Mouse (Mus musculus) myocyte (in vitro differentiated cells): Measurements from ENCODE around the gene Nacc1. TPM values are rescaled to one million over a fixed set of nuclear protein-coding genes. Genes with fewer than 3 reads are reported as not detected.

Experiments
- H3K27me3 ChIP-seq: one replicate; pipeline ENCODE4 v1.6.1; 2011; ENCODE audit not compliant: control insufficient read depth, insufficient read depth, insufficient read length
- H3K36me3 ChIP-seq: one replicate; pipeline ENCODE4 v1.6.1; 2011; ENCODE audit not compliant: control insufficient read depth, insufficient read depth
- H3K4me2 ChIP-seq: one replicate; pipeline ENCODE4 v1.6.1; 2011; ENCODE audit warnings: low read depth, control low read depth
- H3K4me3 ChIP-seq: one replicate; pipeline ENCODE4 v1.5.1; 2011; ENCODE audit warnings: mild to moderate bottlenecking, control low read depth, moderate library complexity
- H3K79me2 ChIP-seq: one replicate; pipeline ENCODE4 v1.6.1; 2011; ENCODE audit not compliant: control insufficient read depth, insufficient read depth
- H3ac ChIP-seq: one replicate; pipeline ENCODE4 v1.6.1; 2011; ENCODE audit not compliant: control insufficient read depth, insufficient read length
- CEBPB ChIP-seq: IDR thresholded peaks from 2 replicates; pipeline ENCODE4 v1.6.1; 2011; ENCODE audit warnings: mild to moderate bottlenecking, moderate library complexity; ENCODE audit not compliant: poor library complexity, insufficient read depth, severe bottlenecking
- E2F4 ChIP-seq: IDR thresholded peaks from one replicate; pipeline ENCODE4 v1.6.1; 2011; ENCODE audit warnings: mild to moderate bottlenecking, control low read depth, moderate library complexity; ENCODE audit not compliant: insufficient read depth
- MAX ChIP-seq: IDR thresholded peaks from one replicate; pipeline ENCODE4 v1.6.1; 2011; ENCODE audit warnings: low read depth, mild to moderate bottlenecking, control low read depth
- MYOD1 ChIP-seq, 3 experiments: IDR thresholded peaks; one replicate each; pipeline ENCODE4 v1.6.1; 2011; ENCODE audit warnings: control low read depth in 2 of 3, low read depth in 2 of 3, mild to moderate bottlenecking in 2 of 3, moderate library complexity in 1 of 3; ENCODE audit not compliant: insufficient read length in 2 of 3, control insufficient read depth in 1 of 3
- MYOG ChIP-seq, 3 experiments: IDR thresholded peaks; one replicate each; pipeline ENCODE4 v1.6.1; 2011; ENCODE audit warnings: control low read depth in 2 of 3, low read depth in 2 of 3, mild to moderate bottlenecking in 2 of 3; ENCODE audit not compliant: insufficient read length in 2 of 3, control insufficient read depth in 1 of 3, insufficient read depth in 1 of 3
- POLR2A ChIP-seq: IDR thresholded peaks from one replicate; pipeline ENCODE4 v1.6.1; 2011; ENCODE audit warnings: low read depth, mild to moderate bottlenecking, control low read depth, moderate library complexity; ENCODE audit not compliant: insufficient read length
- POLR2AphosphoS2 ChIP-seq: IDR thresholded peaks from one replicate; pipeline ENCODE4 v1.6.1; 2011; ENCODE audit warnings: low read depth, control low read depth; ENCODE audit not compliant: insufficient read length
- REST ChIP-seq: IDR thresholded peaks from one replicate; pipeline ENCODE4 v1.6.1; 2011; ENCODE audit warnings: mild to moderate bottlenecking, control low read depth, moderate library complexity; ENCODE audit not compliant: insufficient read depth, insufficient read length
- SRF ChIP-seq: IDR thresholded peaks from one replicate; pipeline ENCODE4 v1.6.1; 2011; ENCODE audit warnings: low read depth; ENCODE audit not compliant: control insufficient read depth, insufficient read length
- TCF12 ChIP-seq: IDR thresholded peaks from one replicate; pipeline ENCODE4 v1.6.1; 2011; ENCODE audit warnings: mild to moderate bottlenecking, control low read depth; ENCODE audit not compliant: poor library complexity, insufficient read depth, severe bottlenecking
- TCF3 ChIP-seq: IDR thresholded peaks from one replicate; pipeline ENCODE4 v1.6.1; 2011; ENCODE audit warnings: low read depth, control low read depth; ENCODE audit not compliant: insufficient read length
- USF1 ChIP-seq: IDR thresholded peaks from one replicate; pipeline ENCODE4 v1.6.1; 2011; ENCODE audit warnings: low read depth, mild to moderate bottlenecking, control low read depth, moderate library complexity
- polyA plus RNA-seq: library from polyadenylated mRNA; unstranded; fragments of >200 nt; fragmentation: generic; extraction: Trizol; gene quantifications from one replicate; pipeline ENCODE4 v1.2.1, GENCODE M21; 2012; ENCODE audit warnings: missing spikeins

Nacc1 gene
- polyA plus RNA-seq, 1 experiment, result 56.1 TPM

DNA sequence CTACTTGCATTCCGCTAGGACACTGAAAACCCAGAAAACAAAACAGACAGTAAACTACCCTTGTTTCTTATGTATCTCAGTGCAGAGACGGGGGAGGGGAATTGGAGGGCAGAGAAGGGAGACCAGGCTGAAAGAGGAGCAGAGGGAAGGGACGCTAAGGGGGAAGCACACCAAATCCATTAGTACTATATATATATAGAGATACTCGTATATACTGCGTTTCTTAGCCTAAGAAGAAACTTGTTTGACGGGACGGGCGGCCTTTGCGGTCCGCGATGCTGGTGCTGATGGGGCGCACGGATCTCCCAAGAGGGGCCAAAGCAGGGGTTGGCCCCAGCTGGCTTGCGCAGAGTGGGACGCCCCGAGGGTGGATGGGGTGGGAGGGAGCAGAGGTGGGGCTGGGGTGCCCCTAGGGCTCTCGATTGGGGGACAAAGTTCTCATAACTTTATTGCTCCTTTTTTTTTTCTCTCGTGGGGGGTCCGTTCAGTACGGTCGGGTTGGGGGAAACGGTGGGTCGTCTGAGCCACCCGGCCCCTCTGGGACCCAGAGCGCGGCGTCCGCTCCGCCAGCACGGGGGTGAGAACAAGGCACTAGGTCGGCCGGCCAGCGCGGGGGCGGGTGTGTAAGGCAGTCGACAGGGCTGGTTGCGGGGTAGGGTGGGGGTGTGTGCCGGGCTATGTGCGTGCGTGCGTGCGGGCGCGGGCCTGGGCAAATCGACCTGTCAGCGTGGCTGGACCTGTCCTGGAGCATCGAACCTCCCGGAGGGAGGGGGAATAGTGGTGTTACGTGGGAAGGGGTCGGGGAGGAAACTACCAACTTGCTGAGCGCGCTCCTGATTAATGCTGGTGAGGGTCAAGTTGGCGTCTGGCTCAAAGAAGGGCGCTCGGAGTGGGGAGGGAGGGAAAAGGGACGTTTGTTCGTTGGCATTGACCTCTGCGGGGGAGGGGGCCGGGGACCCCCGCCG, 17.5 kb upstream of the Nacc1 start:
- no peaks in the 10 kb centered on the region for H3K79me2 ChIP-seq

DNA sequence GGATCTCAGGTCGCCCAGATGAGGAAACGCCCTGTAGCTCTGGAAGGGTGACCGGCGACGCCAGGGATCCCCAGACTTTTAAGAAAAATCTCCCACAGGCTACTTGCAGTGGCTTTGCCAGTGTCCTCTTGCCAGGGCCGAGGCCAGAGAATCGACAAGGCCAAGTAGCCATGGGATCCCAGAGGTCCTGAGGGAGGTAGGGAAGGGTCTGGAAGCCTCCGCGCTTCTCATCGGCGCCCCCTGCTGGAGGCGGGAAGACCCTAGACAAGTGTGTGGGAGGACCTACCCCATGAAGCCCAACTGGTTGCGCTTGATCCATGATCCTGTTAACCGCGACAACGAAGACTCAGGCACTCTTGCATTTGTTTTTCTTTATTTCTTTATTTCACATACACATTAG, 16.7 kb upstream of the Nacc1 start:
- no peak overlapping the region for H3ac ChIP-seq
- no peak overlapping the region for H3K4me2 ChIP-seq
- TF ChIP-seq USF1, result no peak
- TF ChIP-seq TCF3, result no peak
- TF ChIP-seq MYOG (IDR thresholded peaks at IDR 0.05; ENCODE audit: control insufficient read depth in 1 of 3, insufficient read depth in 1 of 3, insufficient read length in 2 of 3, low read depth in 2 of 3), result no peak
- TF ChIP-seq E2F4, result no peak
- no peak for TF ChIP-seq TCF12
- no peak for TF ChIP-seq MYOD1 (IDR thresholded peaks at IDR 0.05; ENCODE audit: control insufficient read depth in 1 of 3, insufficient read length in 2 of 3, low read depth in 2 of 3)
- no peak for TF ChIP-seq SRF
- no peak for TF ChIP-seq POLR2A
- TF ChIP-seq REST, result no peak
- TF ChIP-seq MAX, result no peak
- no peak for TF ChIP-seq POLR2AphosphoS2
- no peak for TF ChIP-seq CEBPB
- no peaks in the 10 kb centered on the region for H3K79me2 ChIP-seq
- no peak overlapping the region for H3K4me3 ChIP-seq
- H3K27me3 ChIP-seq, result no peaks in the 10 kb centered on the region
- no peaks in the 10 kb centered on the region for H3K36me3 ChIP-seq

More for the DNA sequence above, 17.5 kb upstream of the Nacc1 start:
- Histone ChIP-seq H3K4me3 (no peak overlapping the region), H3K4me2 (no peak overlapping the region), H3ac (no peak overlapping the region), H3K27me3 (no peaks in the 10 kb centered on the region), H3K36me3 (no peaks in the 10 kb centered on the region)
- TF ChIP-seq MYOG (IDR thresholded peaks at IDR 0.05; ENCODE audit: control insufficient read depth in 1 of 3, insufficient read depth in 1 of 3, insufficient read length in 2 of 3, low read depth in 2 of 3) (no peak), POLR2AphosphoS2 (no peak), POLR2A (no peak), TCF12 (no peak), E2F4 (no peak), TCF3 (no peak), SRF (no peak), MAX (no peak), CEBPB (no peak), USF1 (no peak), MYOD1 (IDR thresholded peaks at IDR 0.05; ENCODE audit: control insufficient read depth in 1 of 3, insufficient read length in 2 of 3, low read depth in 2 of 3) (no peak), REST (no peak)

DNA sequence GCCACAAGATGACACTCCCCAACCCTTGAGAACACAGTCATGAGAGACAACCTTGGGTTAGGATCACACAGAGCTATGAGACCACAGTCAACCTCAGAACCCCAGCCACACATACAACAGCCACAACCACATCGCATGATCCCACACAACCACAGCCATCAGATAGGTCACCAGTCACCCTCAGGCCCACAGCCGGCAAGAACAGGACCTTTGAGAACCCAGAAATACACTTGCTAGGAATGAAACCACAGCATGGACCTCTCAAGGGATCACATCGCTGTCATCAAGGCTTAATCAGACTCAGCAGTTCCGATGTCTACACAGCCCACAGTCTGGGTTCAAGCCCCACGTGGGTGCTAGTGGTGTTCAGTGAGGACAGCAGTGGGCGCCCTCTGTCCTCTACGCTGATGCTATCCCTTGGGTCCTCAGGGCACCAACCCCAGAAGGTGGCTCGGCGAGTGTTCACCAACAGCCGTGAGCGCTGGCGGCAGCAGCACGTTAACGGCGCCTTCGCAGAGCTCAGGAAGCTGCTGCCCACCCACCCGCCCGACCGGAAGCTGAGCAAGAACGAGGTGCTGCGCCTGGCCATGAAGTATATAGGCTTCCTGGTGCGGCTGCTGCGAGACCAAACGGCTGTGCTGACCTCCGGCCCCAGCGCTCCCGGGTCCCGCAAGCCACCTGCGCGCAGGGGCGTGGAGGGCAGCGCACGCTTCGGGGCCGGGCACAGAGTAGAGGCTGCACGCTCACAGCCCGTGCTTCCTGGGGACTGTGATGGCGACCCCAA, 16.0 kb upstream of the Nacc1 start:
- TF ChIP-seq CEBPB (no peak), E2F4 (no peak), TCF12 (no peak), POLR2A (no peak), MYOG (IDR thresholded peaks at IDR 0.05; ENCODE audit: control insufficient read depth in 1 of 3, insufficient read depth in 1 of 3, insufficient read length in 2 of 3, low read depth in 2 of 3) (no peak), MYOD1 (IDR thresholded peaks at IDR 0.05; ENCODE audit: control insufficient read depth in 1 of 3, insufficient read length in 2 of 3, low read depth in 2 of 3) (no peak), REST (no peak), USF1 (no peak), SRF (no peak), TCF3 (no peak), POLR2AphosphoS2 (no peak), MAX (no peak)
- Histone ChIP-seq H3K4me3 (no peak overlapping the region), H3K79me2 (no peaks in the 10 kb centered on the region)

DNA sequence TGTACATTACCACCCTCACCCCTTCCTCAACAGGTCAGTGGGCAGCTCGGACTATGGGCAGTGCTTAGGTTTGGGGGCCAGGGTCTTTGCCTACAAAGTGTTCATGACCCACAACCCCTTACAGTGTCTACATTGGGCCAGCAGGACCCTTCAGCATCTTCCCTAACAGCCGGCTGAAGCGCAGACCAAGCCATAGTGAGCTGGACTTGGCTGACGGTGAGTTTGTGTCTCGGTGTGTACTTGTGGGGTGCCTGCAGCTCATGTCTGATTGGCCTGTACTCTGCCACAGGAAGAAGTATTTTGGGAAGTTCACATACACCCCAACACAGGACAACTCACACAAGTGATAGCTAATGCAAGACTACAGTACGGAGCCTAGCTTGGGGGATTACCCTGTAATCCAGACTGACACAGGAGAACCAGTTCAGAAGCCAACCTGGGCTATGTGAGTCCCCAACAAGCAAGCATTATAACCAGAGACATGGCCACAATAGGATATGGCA, 15.4 kb upstream of the Nacc1 start:
- Histone ChIP-seq H3K79me2 (no peaks in the 10 kb centered on the region), H3K4me2 (no peak overlapping the region), H3K27me3 (no peaks in the 10 kb centered on the region), H3ac (no peak overlapping the region), H3K36me3 (no peaks in the 10 kb centered on the region), H3K4me3 (no peak overlapping the region)
- no peak for TF ChIP-seq POLR2A
- TF ChIP-seq REST, result no peak
- TF ChIP-seq SRF, result no peak
- TF ChIP-seq USF1, result no peak
- no peak for TF ChIP-seq CEBPB
- no peak for TF ChIP-seq MYOG (IDR thresholded peaks at IDR 0.05; ENCODE audit: control insufficient read depth in 1 of 3, insufficient read depth in 1 of 3, insufficient read length in 2 of 3, low read depth in 2 of 3)
- TF ChIP-seq TCF12, result no peak
- no peak for TF ChIP-seq E2F4
- TF ChIP-seq TCF3, result no peak
- no peak for TF ChIP-seq POLR2AphosphoS2
- TF ChIP-seq MAX, result no peak
- TF ChIP-seq MYOD1 (IDR thresholded peaks at IDR 0.05; ENCODE audit: control insufficient read depth in 1 of 3, insufficient read length in 2 of 3, low read depth in 2 of 3), result no peak

More for the DNA sequence above, 16.0 kb upstream of the Nacc1 start:
- Histone ChIP-seq H3K4me2 (no peak overlapping the region), H3K27me3 (no peaks in the 10 kb centered on the region), H3K36me3 (no peaks in the 10 kb centered on the region), H3ac (no peak overlapping the region)
